Mouse (Mus musculus): Measurements from ENCODE around the gene Rhoq. TPM values are rescaled to one million over a fixed set of nuclear protein-coding genes. Genes with fewer than 3 reads are reported as not detected.

The Rhoq gene
- total and polyA plus RNA-seq, 3 experiments: 0.15 to 2.4 (median 0.60) TPM

DNA sequence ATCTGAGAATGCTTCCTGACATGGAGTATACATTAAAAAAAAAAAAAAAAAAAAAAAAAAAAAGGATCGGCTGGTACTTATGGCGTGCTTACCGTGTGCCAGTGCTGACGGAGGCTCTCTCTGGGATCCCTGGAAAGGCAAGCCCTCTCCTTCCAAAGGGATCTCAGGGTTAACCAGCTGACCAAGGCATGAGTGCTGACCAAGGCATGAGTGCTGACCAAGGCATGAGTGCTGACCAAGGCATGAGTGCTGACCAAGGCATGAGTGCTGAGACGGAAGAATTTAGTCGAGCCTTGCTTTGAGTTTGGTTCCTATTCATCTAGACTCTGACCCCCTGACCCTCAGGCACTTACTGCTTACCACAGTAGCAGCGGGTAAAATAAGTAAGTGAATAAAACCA, 24.2 kb upstream of the Rhoq start:
- peaks cover 21% of the 10 kb centered on the region for H3K9me3 ChIP-seq (replicated peaks)
- H3K4me3 ChIP-seq (ENCODE audit: low read depth, low read length): no peak overlapping the region
- DNase-seq (ENCODE audit: low spot score) (no peak), ATAC-seq (ENCODE audit: extremely low read depth, insufficient number of reproducible peaks, low FRiP score, poor library complexity, severe bottlenecking) (no peak)
- no peaks in the 10 kb centered on the region for H3K36me3 ChIP-seq (replicated peaks)
- no peaks in the 10 kb centered on the region for H3K27me3 ChIP-seq (ENCODE audit: insufficient read depth, low read length)
- TF ChIP-seq CTCF (IDR thresholded peaks at IDR 0.05; ENCODE audit: low read depth, low read length) (no peak), GATA1 (IDR thresholded peaks at IDR 0.05; ENCODE audit: borderline replicate concordance, low read length) (no peak), TAL1 (conservative IDR thresholded peaks at IDR 0.05; ENCODE audit: low read depth, low read length) (no peak), POLR2AphosphoS5 (IDR thresholded peaks at IDR 0.05; ENCODE audit: insufficient replicate concordance, low read depth, low read length) (no peak), GATA2 (IDR thresholded peaks at IDR 0.05; ENCODE audit: borderline replicate concordance, low read depth, low read length) (no peak)
- H3K4me1 ChIP-seq (ENCODE audit: insufficient read depth, low read depth, low read length): no peaks in the 10 kb centered on the region

DNA sequence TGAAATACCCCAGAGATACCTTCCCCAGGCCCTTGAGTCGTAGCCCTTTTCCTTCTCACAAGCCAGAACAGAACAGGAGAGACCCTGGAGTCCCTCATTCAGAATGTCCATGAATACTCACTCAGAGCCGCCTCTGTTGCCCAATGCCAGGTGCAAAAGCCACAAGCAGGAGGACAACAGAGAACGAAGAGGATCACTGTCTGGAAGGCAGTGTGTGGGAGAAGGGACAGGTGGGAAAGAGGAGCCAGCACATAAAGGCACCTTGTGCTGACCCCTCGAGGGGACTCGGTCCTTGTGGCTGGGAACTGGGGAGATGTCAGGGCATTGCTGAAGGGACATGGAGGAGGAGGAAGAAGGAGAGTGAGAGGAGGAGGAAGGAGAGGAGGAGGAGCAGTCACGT, 20.8 kb upstream of the Rhoq start:
- H3K9me3 ChIP-seq (replicated peaks): peaks cover 22% of the 10 kb centered on the region
- no peaks in the 10 kb centered on the region for H3K36me3 ChIP-seq (replicated peaks)
- ATAC-seq (ENCODE audit: extremely low read depth, insufficient number of reproducible peaks, low FRiP score, poor library complexity, severe bottlenecking) (no peak), DNase-seq (ENCODE audit: low spot score) (no peak)
- H3K4me1 ChIP-seq (ENCODE audit: insufficient read depth, low read depth, low read length): no peaks in the 10 kb centered on the region
- no peak for TF ChIP-seq GATA2 (IDR thresholded peaks at IDR 0.05; ENCODE audit: borderline replicate concordance, low read depth, low read length)
- TF ChIP-seq CTCF (IDR thresholded peaks at IDR 0.05; ENCODE audit: low read depth, low read length): no peak
- no peak for TF ChIP-seq GATA1 (IDR thresholded peaks at IDR 0.05; ENCODE audit: borderline replicate concordance, low read length)
- no peak for TF ChIP-seq POLR2AphosphoS5 (IDR thresholded peaks at IDR 0.05; ENCODE audit: insufficient replicate concordance, low read depth, low read length)
- no peak for TF ChIP-seq TAL1 (conservative IDR thresholded peaks at IDR 0.05; ENCODE audit: low read depth, low read length)
- H3K4me3 ChIP-seq (ENCODE audit: low read depth, low read length): no peak overlapping the region
- H3K27me3 ChIP-seq (ENCODE audit: insufficient read depth, low read length): no peaks in the 10 kb centered on the region

DNA sequence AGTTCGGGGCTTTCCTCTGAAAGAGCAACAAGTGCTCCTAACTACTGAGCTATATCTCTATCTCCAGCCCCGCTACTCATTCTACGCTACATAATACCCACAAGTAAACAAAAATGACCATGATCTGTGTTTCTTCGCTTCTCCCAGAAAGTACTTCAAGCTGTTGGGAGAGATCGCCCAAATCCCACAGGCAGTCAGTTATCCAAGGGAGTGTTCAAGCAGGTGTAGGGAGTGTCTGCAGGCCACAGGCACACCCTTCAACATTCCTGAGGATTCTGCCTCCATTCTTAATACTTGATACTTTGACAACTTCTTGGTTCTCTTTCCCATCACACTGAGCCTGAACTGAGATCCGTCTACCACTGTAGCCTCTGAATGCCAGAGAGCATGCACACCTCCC, 19.7 kb upstream of the Rhoq start:
- no peak for DNase-seq (ENCODE audit: low spot score)
- Histone ChIP-seq H3K27me3 (ENCODE audit: insufficient read depth, low read length) (no peaks in the 10 kb centered on the region), H3K9me3 (replicated peaks) (peaks cover 17% of the 10 kb centered on the region), H3K4me1 (ENCODE audit: insufficient read depth, low read depth, low read length) (no peaks in the 10 kb centered on the region), H3K4me3 (ENCODE audit: low read depth, low read length) (no peak overlapping the region), H3K36me3 (replicated peaks) (no peaks in the 10 kb centered on the region)
- ATAC-seq (ENCODE audit: extremely low read depth, insufficient number of reproducible peaks, low FRiP score, poor library complexity, severe bottlenecking): no peak
- no peak for TF ChIP-seq CTCF (IDR thresholded peaks at IDR 0.05; ENCODE audit: low read depth, low read length)
- TF ChIP-seq GATA2 (IDR thresholded peaks at IDR 0.05; ENCODE audit: borderline replicate concordance, low read depth, low read length): no peak
- no peak for TF ChIP-seq POLR2AphosphoS5 (IDR thresholded peaks at IDR 0.05; ENCODE audit: insufficient replicate concordance, low read depth, low read length)
- TF ChIP-seq TAL1 (conservative IDR thresholded peaks at IDR 0.05; ENCODE audit: low read depth, low read length): no peak
- no peak for TF ChIP-seq GATA1 (IDR thresholded peaks at IDR 0.05; ENCODE audit: borderline replicate concordance, low read length)

DNA sequence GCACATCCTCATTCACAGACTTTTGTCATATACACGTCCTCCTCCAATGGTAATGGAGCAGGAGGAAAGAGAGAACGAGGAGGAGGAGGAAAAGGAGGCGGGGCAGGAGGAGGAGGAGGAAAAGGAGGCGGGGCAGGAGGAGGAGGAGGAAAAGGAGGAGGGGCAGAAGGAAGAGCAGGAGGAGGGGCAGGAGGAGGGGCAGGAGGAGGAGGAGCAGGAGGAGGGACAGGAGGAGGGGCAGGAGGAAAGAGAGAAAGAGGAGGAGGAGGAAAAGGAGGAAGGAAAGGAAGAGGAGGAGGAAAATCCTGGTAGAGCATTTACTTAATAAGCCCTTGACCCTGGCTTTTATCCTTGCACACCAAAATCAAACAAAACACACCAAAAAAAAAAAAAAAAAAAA, 16.8 kb upstream of the Rhoq start:
- no peak overlapping the region for H3K4me3 ChIP-seq (ENCODE audit: low read depth, low read length)
- TF ChIP-seq GATA1 (IDR thresholded peaks at IDR 0.05; ENCODE audit: borderline replicate concordance, low read length) (no peak), POLR2AphosphoS5 (IDR thresholded peaks at IDR 0.05; ENCODE audit: insufficient replicate concordance, low read depth, low read length) (no peak), TAL1 (conservative IDR thresholded peaks at IDR 0.05; ENCODE audit: low read depth, low read length) (no peak)
- H3K36me3 ChIP-seq (replicated peaks): no peaks in the 10 kb centered on the region
- DNase-seq (ENCODE audit: low spot score): no peak
- no peaks in the 10 kb centered on the region for H3K27me3 ChIP-seq (ENCODE audit: insufficient read depth, low read length)
- ATAC-seq (ENCODE audit: extremely low read depth, insufficient number of reproducible peaks, low FRiP score, poor library complexity, severe bottlenecking): no peak
- H3K9me3 ChIP-seq (replicated peaks): peaks cover 19% of the 10 kb centered on the region
- H3K4me1 ChIP-seq (ENCODE audit: insufficient read depth, low read depth, low read length): no peaks in the 10 kb centered on the region

DNA sequence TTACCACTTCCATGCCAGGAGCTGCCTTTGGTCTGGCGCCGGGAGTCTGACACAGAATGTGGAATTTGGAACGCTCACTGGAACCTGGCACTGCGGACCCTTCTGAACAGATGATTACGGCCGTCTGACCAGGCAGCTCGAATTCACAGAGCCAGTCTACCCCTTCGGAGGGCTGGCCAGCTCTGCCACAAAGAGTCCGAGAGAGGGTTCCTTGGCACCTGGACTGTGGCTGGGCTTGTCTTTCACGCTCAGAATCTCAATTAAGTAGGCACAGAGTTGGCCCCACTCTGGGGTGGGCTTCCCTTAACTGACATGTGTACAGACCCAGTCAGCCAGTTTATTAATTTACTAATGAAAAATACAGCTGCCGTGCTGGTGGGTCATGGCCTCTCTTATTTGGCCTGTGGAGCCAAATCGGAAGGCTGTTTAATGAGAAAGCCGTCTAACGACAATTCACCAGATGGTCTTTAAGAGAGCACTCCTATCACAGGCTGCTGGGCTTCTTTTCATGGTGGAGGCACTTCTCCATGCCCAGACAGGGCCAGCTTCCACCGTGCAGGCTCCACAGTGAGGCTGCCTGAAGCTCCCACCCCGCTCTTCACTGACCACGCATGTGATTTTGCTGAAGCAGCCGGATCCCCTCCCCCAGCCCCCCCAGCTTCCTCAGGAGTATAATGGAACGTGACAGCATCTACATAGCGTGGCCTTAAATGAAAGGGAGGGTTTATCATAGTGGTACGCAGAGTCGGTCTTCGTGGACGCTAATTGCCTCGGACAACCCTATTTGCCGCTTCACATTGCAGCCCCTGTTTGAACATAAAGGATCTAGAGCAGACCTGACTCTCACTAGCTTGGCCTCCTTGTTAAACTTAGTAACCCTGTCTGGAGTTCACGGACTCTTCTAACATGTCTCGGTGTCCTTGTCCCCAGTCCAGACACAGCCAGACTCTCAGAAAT, 14.8 kb upstream of the Rhoq start, which contains the start of gene Atp6v1e2:
Gene Atp6v1e2, minus strand, starts transcription at position 58 of the 957 bp plus-strand sequence.
- no peaks in the 10 kb centered on the region for H3K4me1 ChIP-seq (ENCODE audit: insufficient read depth, low read depth, low read length)
- DNase-seq (ENCODE audit: low spot score) (no peak), ATAC-seq (ENCODE audit: extremely low read depth, insufficient number of reproducible peaks, low FRiP score, poor library complexity, severe bottlenecking) (no peak)
- H3K27me3 ChIP-seq (ENCODE audit: insufficient read depth, low read length): no peaks in the 10 kb centered on the region
- peaks cover 14% of the 10 kb centered on the region for H3K9me3 ChIP-seq (replicated peaks)
- H3K4me3 ChIP-seq (ENCODE audit: low read depth, low read length): no peak within 1 kb of the TSS
- H3K36me3 ChIP-seq (replicated peaks): no peaks in the 10 kb centered on the region
- TF ChIP-seq POLR2AphosphoS5 (IDR thresholded peaks at IDR 0.05; ENCODE audit: insufficient replicate concordance, low read depth, low read length) (no peak), GATA2 (IDR thresholded peaks at IDR 0.05; ENCODE audit: borderline replicate concordance, low read depth, low read length) (no peak), TAL1 (conservative IDR thresholded peaks at IDR 0.05; ENCODE audit: low read depth, low read length) (no peak)

DNA sequence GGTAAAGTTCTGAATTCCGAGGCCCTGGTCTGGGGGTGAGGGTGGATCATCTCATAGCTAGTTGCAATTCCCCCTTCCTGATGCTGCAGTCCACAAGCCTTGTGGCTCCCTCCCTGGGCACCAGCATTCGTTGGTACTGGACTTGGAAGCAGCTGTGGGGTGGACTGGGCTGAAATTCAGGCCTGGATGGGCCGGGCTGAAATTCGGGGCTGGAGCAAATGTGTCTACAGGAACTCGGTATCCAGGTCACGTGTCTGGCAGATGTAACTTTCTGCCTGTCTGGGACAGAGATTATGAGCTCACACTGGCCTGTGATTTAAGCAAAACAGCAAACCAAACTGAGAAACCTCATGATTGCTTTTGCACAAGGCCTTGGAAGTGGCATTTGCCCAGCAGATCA, 14.1 kb upstream of the Rhoq start:
- no peaks in the 10 kb centered on the region for H3K27me3 ChIP-seq (ENCODE audit: insufficient read depth, low read length)
- H3K4me1 ChIP-seq (ENCODE audit: insufficient read depth, low read depth, low read length): no peaks in the 10 kb centered on the region
- no peaks in the 10 kb centered on the region for H3K36me3 ChIP-seq (replicated peaks)
- peaks cover 14% of the 10 kb centered on the region for H3K9me3 ChIP-seq (replicated peaks)
- ATAC-seq (ENCODE audit: extremely low read depth, insufficient number of reproducible peaks, low FRiP score, poor library complexity, severe bottlenecking): no peak
- H3K4me3 ChIP-seq (ENCODE audit: low read depth, low read length): no peak overlapping the region
- TF ChIP-seq TAL1 (conservative IDR thresholded peaks at IDR 0.05; ENCODE audit: low read depth, low read length) (no peak), CTCF (IDR thresholded peaks at IDR 0.05; ENCODE audit: low read depth, low read length) (no peak), POLR2AphosphoS5 (IDR thresholded peaks at IDR 0.05; ENCODE audit: insufficient replicate concordance, low read depth, low read length) (no peak), GATA1 (IDR thresholded peaks at IDR 0.05; ENCODE audit: borderline replicate concordance, low read length) (no peak), GATA2 (IDR thresholded peaks at IDR 0.05; ENCODE audit: borderline replicate concordance, low read depth, low read length) (no peak)
- no peak for DNase-seq (ENCODE audit: low spot score)
